Mouse (Mus musculus): ENCODE measurements around the gene Smcr8. TPM values are rescaled to one million over a fixed set of nuclear protein-coding genes. Genes with fewer than 3 reads are reported as not detected.

Gene Smcr8
- polyA plus RNA-seq, 1 experiment from 2014 or later = 5.3 TPM

DNA sequence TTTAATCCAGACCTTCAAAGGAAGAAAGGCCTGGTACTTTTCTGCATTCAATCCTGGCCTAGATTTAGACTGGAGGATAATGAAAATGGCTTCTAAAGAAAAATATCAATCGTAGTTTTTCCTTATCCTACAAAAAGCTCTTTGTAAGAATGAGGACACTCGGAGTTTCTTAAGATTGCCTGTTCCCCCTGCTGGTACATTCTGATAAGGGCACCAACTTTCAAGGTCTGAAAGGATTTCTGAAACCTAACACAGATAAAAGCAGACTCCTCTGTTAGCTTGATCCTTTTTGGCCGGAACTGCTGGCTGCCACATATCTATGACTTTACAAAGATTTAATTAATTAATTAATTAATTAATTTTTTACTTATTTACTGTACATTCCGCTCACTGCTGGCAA, 10.4 kb upstream of the Smcr8 start:
- no peak overlapping the region for H3K4me3 ChIP-seq
- H3K27ac ChIP-seq = no peak overlapping the region
- 83% methylated on average over 4 of the region's 4 CpGs for WGBS
- H3K9ac ChIP-seq = no peak overlapping the region
- peaks cover 4% of the 10 kb centered on the region; the same call in 1 of the 2 replicates for H3K36me3 ChIP-seq
- H3K27me3 ChIP-seq = no peaks in the 10 kb centered on the region
- H3K4me2 ChIP-seq = no peak overlapping the region
- no peak for ATAC-seq (ENCODE audit: borderline replicate concordance, extremely low read depth, low FRiP score, low TSS enrichment)
- H3K4me1 ChIP-seq = no peaks in the 10 kb centered on the region
- no peaks in the 10 kb centered on the region for H3K9me3 ChIP-seq

- Histone ChIP-seq H3K4me3 (no peak overlapping the region), H3K27ac (no peak overlapping the region), H3K4me1 (peaks cover 6% of the 10 kb centered on the region), H3K9me3 (no peaks in the 10 kb centered on the region), H3K4me2 (no peak overlapping the region), H3K9ac (no peak overlapping the region), H3K36me3 (peaks cover 4% of the 10 kb centered on the region; the same call in 1 of the 2 replicates), H3K27me3 (no peaks in the 10 kb centered on the region)
- WGBS = 83% methylated on average over 2 of the region's 2 CpGs
- ATAC-seq (ENCODE audit: borderline replicate concordance, extremely low read depth, low FRiP score, low TSS enrichment) = no peak
Measured at GRCm38 (mm10) chr11:60769322-60769721, 8.0 kb upstream of the Smcr8 start.

DNA sequence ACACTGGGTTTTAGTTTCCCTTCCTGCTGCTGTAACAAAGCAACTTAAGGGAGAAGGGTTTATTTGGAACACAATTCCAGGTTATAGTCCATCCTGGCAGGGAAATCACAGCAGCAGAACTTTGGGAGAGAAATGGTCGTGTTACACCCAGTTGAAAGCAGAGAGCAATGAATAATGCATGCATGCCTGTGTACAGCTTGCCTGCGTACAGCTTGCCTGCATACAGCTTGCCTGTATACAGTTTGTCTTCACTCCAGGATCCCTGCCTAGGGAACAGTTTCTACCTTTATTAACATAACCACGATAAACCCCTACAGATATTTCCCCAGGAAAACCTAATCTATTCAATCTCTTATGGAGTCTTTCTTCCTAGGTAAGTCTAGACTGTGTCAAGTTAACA, 6.5 kb upstream of the Smcr8 start:
- Histone ChIP-seq H3K9me3 (no peaks in the 10 kb centered on the region), H3K9ac (no peak overlapping the region), H3K27ac (no peak overlapping the region), H3K36me3 (no peaks in the 10 kb centered on the region), H3K4me3 (no peak overlapping the region), H3K4me2 (no peak overlapping the region), H3K4me1 (peaks cover 19% of the 10 kb centered on the region), H3K27me3 (no peaks in the 10 kb centered on the region)
- no peak for ATAC-seq (ENCODE audit: borderline replicate concordance, extremely low read depth, low FRiP score, low TSS enrichment)
- WGBS = 87% methylated on average over 3 of the region's 3 CpGs

- Histone ChIP-seq H3K36me3 (no peaks in the 10 kb centered on the region), H3K27me3 (no peaks in the 10 kb centered on the region), H3K9me3 (no peaks in the 10 kb centered on the region), H3K27ac (no peak overlapping the region), H3K4me1 (peaks cover 24% of the 10 kb centered on the region), H3K4me3 (no peak overlapping the region), H3K9ac (no peak overlapping the region), H3K4me2 (no peak overlapping the region)
- no peak for ATAC-seq (ENCODE audit: borderline replicate concordance, extremely low read depth, low FRiP score, low TSS enrichment)
- 76% methylated on average over 4 of the region's 4 CpGs for WGBS
Measured at GRCm38 (mm10) chr11:60772161-60772560, 5.2 kb upstream of the Smcr8 start.

GRCm38 (mm10) chr11:60774158-60774689, 3.1 kb upstream of the Smcr8 start:
- H3K36me3 ChIP-seq = peaks cover 4% of the 10 kb centered on the region; the same call in 1 of the 2 replicates
- H3K9me3 ChIP-seq = no peaks in the 10 kb centered on the region
- no peak overlapping the region for H3K4me3 ChIP-seq
- no peaks in the 10 kb centered on the region for H3K27me3 ChIP-seq
- H3K9ac ChIP-seq = no peak overlapping the region
- 70% methylated on average over 3 of the region's 3 CpGs for WGBS
- ATAC-seq (ENCODE audit: borderline replicate concordance, extremely low read depth, low FRiP score, low TSS enrichment) = no peak
- H3K4me1 ChIP-seq = peaks cover 38% of the 10 kb centered on the region
- H3K4me2 ChIP-seq = peak overlapping the region; percentile 29
- peak overlapping the region; percentile 28; the same call in 1 of the 2 replicates for H3K27ac ChIP-seq

- ATAC-seq (ENCODE audit: borderline replicate concordance, extremely low read depth, low FRiP score, low TSS enrichment) = no peak
- H3K4me2 ChIP-seq = peak overlapping the region; percentile 76
Measured at GRCm38 (mm10) chr11:60774841-60775240, 2.5 kb upstream of the Smcr8 start.

GRCm38 (mm10) chr11:60775578-60775977, 1.7 kb upstream of the Smcr8 start:
- H3K4me1 ChIP-seq = peaks cover 52% of the 10 kb centered on the region
- H3K9ac ChIP-seq = peak overlapping the region; percentile 71; the same call in 1 of the 2 replicates
- H3K9me3 ChIP-seq = no peaks in the 10 kb centered on the region
- H3K36me3 ChIP-seq = peaks cover 15% of the 10 kb centered on the region
- 24% methylated on average over 6 of the region's 6 CpGs for WGBS
- ATAC-seq (ENCODE audit: borderline replicate concordance, extremely low read depth, low FRiP score, low TSS enrichment) = no peak
- no peak overlapping the region for H3K27ac ChIP-seq
- H3K4me3 ChIP-seq = peak overlapping the region; percentile 75
- H3K4me2 ChIP-seq = peak overlapping the region; percentile 76
- no peaks in the 10 kb centered on the region for H3K27me3 ChIP-seq

More at GRCm38 (mm10) chr11:60774841-60775240, 2.5 kb upstream of the Smcr8 start:
- peak overlapping the region; percentile 16; the same call in 1 of the 2 replicates for H3K9ac ChIP-seq
- 46% methylated on average over 1 of the region's 1 CpGs for WGBS
- peaks cover 44% of the 10 kb centered on the region for H3K4me1 ChIP-seq
- 0 out of 2 replicates have a peak overlapping the region, but pooled peaks have one; percentile 28 for H3K27ac ChIP-seq
- H3K4me3 ChIP-seq = peak overlapping the region; percentile 75; the same call in 1 of the 2 replicates
- no peaks in the 10 kb centered on the region for H3K9me3 ChIP-seq
- H3K27me3 ChIP-seq = no peaks in the 10 kb centered on the region
- peaks cover 10% of the 10 kb centered on the region for H3K36me3 ChIP-seq

- Histone ChIP-seq H3K4me1 (peaks cover 59% of the 10 kb centered on the region), H3K27me3 (no peaks in the 10 kb centered on the region), H3K4me2 (peak overlapping the region; percentile 76), H3K9ac (peak overlapping the region; percentile 71), H3K9me3 (no peaks in the 10 kb centered on the region), H3K27ac (peak overlapping the region; percentile 90), H3K36me3 (peaks cover 15% of the 10 kb centered on the region), H3K4me3 (peak overlapping the region; percentile 75)
- 1% methylated on average over 17 of the region's 17 CpGs for WGBS
- no peak for ATAC-seq (ENCODE audit: borderline replicate concordance, extremely low read depth, low FRiP score, low TSS enrichment)
Measured at GRCm38 (mm10) chr11:60776107-60776828, 1.1 kb upstream of the Smcr8 start.

DNA sequence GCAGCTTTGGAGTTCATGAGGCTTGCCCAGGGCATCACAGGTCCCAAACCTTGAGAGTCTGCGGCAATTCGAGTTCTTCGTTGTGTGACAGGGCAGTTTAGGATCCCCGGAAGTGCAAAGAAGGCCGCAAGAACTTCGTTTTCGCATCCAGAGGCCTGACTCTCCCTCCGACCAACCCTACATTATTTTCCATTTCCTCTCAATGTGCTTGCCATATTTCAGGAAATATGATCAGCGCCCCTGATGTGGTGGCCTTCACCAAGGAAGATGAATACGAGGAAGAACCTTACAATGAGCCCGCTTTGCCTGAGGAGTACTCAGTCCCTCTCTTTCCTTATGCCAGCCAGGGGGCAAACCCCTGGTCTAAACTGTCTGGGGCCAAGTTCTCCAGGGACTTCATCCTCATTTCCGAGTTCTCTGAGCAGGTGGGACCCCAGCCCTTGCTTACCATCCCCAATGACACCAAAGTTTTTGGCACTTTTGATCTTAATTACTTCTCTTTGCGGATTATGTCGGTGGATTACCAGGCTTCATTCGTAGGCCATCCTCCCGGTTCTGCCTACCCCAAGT, 562 bp downstream of the Smcr8 start:
- H3K36me3 ChIP-seq = peaks cover 15% of the 10 kb centered on the region
- WGBS = 23% methylated on average over 16 of the region's 16 CpGs
- no peak for ATAC-seq (ENCODE audit: borderline replicate concordance, extremely low read depth, low FRiP score, low TSS enrichment)
- peak overlapping the region; percentile 71 for H3K9ac ChIP-seq
- no peaks in the 10 kb centered on the region for H3K9me3 ChIP-seq
- H3K27ac ChIP-seq = peak overlapping the region; percentile 90
- no peaks in the 10 kb centered on the region for H3K27me3 ChIP-seq
- H3K4me2 ChIP-seq = peak overlapping the region; percentile 76
- peak overlapping the region; percentile 75 for H3K4me3 ChIP-seq
- peaks cover 66% of the 10 kb centered on the region for H3K4me1 ChIP-seq

GRCm38 (mm10) chr11:60779673-60780189, 2.4 kb downstream of the Smcr8 start:
- Histone ChIP-seq H3K4me3 (peak overlapping the region; percentile 16), H3K36me3 (peaks cover 27% of the 10 kb centered on the region), H3K9me3 (no peaks in the 10 kb centered on the region), H3K4me2 (peak overlapping the region; percentile 48), H3K27ac (no peak overlapping the region), H3K4me1 (peaks cover 57% of the 10 kb centered on the region), H3K27me3 (no peaks in the 10 kb centered on the region), H3K9ac (0 out of 2 replicates have a peak overlapping the region, but pooled peaks have one; percentile 13)
- no peak for ATAC-seq (ENCODE audit: borderline replicate concordance, extremely low read depth, low FRiP score, low TSS enrichment)
- 86% methylated on average over 10 of the region's 10 CpGs for WGBS

DNA sequence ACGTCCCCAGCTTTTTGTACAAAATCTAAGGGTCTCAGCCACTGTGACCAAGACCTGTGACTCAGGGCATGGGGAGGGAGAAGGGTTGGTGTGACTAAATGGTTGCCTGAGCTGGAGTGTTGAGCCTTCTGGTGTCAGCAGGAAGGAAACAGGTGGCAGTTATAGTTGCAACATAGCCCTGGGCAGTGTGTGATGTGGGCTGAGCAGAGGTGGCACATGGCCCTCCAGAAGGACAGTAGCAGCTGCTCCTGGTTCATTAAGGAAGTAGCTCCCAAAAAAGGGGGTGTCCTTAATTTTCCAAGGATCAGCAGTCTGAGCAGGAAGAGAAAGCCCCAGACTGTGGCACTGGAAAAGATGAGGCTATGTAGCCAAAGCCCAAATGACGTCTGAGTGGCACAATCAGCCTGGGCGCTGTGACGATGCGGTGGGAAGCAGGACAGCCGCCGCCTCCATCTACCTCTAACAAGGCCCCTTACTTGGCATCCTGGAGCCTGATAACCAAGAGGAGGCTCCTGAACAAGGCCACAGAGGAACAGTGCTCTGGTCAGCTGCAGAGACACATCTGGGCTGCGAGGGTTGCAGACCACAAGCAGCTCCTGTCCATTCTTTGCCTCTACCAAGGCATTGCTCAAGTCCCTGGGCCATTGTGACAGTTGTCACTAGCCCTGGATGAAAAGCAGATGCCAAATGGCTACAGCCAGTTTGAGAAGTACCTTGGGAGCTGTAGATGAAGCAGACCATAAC, 7.0 kb downstream of the Smcr8 start:
- no peak overlapping the region for H3K9ac ChIP-seq
- H3K4me2 ChIP-seq = no peak overlapping the region
- H3K27ac ChIP-seq = no peak overlapping the region
- peaks cover 61% of the 10 kb centered on the region for H3K36me3 ChIP-seq
- no peak for ATAC-seq (ENCODE audit: borderline replicate concordance, extremely low read depth, low FRiP score, low TSS enrichment)
- no peak overlapping the region for H3K4me3 ChIP-seq
- H3K9me3 ChIP-seq = no peaks in the 10 kb centered on the region
- no peaks in the 10 kb centered on the region for H3K27me3 ChIP-seq
- 94% methylated on average over 8 of the region's 8 CpGs for WGBS
- peaks cover 27% of the 10 kb centered on the region for H3K4me1 ChIP-seq

Measured in lung, embryonic 15.5 days (tissue).